Mouse (Mus musculus) E14TG2a.4 (cell line): ENCODE data around the gene Ccdc70.

Experiments
- CTCF ChIP-seq: conservative IDR thresholded peaks from 2 replicates; pipeline ENCODE4 v1.5.1; 2014; ENCODE audit warnings: low read length
- NANOG ChIP-seq: IDR thresholded peaks from 2 replicates; pipeline ENCODE4 v1.6.1; 2014; ENCODE audit warnings: borderline replicate concordance, low read length, mixed read lengths
- POU5F1 ChIP-seq: IDR thresholded peaks from 2 replicates; pipeline ENCODE4 v1.6.1; 2014; ENCODE audit warnings: low read length, borderline replicate concordance

DNA sequence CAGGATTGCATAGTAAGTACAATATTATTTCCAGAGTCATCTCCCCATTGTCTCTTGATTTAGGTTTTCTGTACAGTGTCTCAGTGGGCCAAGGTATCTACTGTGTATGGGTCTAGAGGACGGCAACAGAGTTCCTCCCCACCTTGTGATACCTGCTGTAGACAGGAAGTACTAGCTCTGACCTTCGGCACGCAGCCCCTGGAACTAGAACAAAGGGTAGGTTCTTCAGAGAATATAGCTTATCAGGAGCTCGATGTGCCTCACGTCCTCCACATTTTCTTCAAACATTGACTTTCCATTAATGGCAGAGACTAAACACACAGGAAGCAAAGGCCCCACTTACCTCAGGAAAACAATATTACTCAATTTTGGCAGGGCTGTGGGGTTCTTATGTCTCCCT is 49.9 kb downstream of the Ccdc70 start:
- TF ChIP-seq CTCF (no peak), POU5F1 (no peak), NANOG (no peak)
